Mouse (Mus musculus) megakaryocyte-erythroid progenitor cell, adult 5-6 weeks (primary cell): ENCODE measurements around the gene Dock3. TPM values are rescaled to one million over a fixed set of nuclear protein-coding genes. Genes with fewer than 3 reads are reported as not detected.

Source experiments
- ATAC-seq: replicated peaks from 2 replicates; pipeline ENCODE4 v1.8.0; 2016; ENCODE audit warnings: mild to moderate bottlenecking, inconsistent platforms; ENCODE audit not compliant: severe bottlenecking, poor library complexity, low FRiP score, low TSS enrichment
- total RNA-seq, 2 experiments: library from RNA; stranded (forward) in 1 of 2; stranded (reverse) in 1 of 2; fragments of 200-1000, 215-1000 nt in 1 of 2; fragments of >200 nt in 1 of 2; fragmentation: Nextera tagmentation in 1 of 2; gene quantifications; 2 replicates each; pipeline ENCODE4 v1.2.3; 2014 to 2017

The Dock3 gene
- total RNA-seq, 2 experiments from 2014 or later: 0.09 TPM; not detected in 1

- ATAC-seq: no peak
These were observed 338.4 kb downstream of the Dock3 start for GRCm38 (mm10) chr9:106893327-106893726.

GRCm38 (mm10) chr9:106892552-106892875 is 339.2 kb downstream of the Dock3 start:
- no peak for ATAC-seq

GRCm38 (mm10) chr9:106891829-106892551 is 339.7 kb downstream of the Dock3 start, which contains the start of gene Manf:
Gene Manf (minus strand): TSS chr9:106891979.
- peak; percentile 93 for ATAC-seq

DNA sequence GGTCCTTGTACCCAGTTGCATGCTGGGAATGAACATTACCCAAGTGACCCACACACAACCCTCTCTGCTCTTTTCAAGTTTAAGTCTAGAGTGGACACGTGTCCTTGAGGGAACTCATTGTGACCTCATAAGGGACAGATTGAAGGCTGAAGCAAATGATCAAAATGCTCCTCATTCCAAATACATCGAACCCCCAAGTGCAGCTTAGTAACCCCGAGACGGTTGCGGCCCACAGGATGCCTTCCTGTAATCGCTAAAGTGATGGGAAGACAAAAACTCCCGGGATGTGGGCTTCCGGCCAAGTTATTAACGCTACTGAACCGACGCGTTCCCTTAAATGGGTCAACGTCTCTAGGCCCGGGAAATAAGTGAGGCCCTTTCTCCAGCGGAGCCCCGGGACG is 340.4 kb downstream of the Dock3 start:
- no peak for ATAC-seq

DNA sequence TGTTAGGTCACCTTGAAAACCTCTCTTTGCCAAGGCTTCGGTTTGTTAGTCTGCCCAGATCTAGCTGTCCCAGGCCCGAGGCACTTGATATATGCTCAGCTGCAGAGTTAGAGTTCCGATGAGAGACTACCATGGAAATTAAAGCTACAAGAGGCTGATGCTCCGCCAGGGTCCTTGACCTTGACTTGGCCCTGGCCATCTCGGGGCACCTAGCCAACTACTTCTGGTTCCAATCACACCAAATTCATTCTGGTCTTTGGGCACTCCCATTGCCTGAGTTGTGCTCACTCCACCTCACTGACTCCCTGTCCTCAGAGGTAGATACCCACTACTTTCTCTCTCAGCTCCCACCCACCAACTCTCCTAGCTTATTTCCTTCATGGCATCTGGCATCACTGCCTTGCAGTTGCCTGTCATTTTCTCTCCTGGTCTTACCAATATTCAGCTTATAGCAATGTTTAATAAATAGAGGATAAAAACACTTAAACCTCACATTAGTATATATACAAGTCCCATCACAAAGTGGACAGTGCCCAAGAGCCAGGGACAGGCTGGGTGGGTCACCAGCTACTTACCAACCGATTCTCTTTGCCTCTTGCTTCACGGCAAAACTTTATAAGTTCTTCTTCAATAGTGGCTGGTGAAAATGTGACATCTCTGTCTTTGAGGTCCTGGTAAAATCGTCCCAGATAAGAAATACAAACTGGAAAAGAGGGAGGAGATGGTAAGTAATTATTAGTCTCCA is 341.0 kb downstream of the Dock3 start:
- ATAC-seq: no peak

GRCm38 (mm10) chr9:106889321-106889720 is 342.4 kb downstream of the Dock3 start:
- no peak for ATAC-seq

DNA sequence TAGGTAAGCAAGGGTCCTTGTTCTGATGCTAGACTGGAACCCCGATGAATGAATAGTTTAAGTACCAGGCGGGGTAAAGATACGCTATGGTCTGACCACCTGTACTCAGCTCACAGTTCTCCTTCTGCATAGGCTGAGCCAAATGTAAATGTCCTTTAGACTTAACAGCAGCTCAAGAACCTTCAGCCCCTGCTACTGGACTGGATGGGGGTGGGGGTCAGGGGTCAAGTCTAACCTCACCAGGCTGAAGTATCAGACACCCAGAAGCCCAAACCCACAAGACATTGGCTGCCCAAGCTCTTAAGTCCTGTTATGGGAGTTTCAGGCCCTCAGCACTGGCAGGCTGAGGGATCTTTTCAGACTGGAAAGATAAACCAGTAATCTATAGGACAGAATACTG is 343.4 kb downstream of the Dock3 start:
- ATAC-seq: no peak

DNA sequence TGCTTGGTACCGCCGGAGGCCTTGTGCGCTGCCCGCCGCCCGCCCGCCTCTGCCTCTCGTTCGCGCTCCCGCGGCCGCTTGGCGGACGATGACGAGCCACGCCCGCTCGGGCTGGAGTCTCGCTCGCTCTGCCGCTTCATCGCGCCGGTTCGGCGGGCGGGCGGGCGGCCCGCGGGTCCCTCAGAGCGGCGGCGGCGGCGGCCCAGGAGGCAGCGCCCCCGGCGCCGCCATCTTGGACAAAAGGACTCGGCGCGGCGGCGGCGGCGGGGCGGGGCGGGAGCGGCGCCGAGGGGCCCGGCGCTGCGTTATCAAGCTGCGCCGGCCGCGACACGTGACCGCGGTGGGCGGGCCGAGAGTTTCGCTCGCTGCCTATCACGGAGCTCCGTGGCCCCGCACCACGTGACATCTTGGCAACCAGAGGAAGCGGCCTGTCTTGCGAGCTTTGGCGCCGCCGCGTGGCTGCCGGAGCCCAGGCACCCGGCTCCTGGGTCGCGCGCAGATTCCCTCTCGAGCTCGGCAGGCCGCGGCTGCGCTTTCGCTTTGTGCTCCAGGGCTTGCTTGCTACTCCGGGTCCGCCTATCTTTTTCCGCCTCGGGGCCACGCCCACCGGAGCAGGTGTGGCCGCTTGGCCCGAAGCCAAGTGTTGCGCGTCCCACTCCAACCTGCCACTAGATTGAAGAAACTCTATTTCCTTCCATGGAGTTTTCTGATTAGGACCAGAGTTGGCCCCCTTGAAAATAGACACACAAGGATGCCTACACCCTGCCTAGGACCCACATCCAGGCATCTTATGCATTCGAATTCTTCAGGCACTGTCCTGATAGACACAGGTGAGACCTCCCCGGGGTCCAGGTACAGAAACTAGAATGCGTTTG is 344.6 kb downstream of the Dock3 start, which contains the start of gene Rbm15b:
TSS of gene Rbm15b (minus strand) at position 601 of the 875 bp plus-strand sequence.
- peak; percentile 67 for ATAC-seq

DNA sequence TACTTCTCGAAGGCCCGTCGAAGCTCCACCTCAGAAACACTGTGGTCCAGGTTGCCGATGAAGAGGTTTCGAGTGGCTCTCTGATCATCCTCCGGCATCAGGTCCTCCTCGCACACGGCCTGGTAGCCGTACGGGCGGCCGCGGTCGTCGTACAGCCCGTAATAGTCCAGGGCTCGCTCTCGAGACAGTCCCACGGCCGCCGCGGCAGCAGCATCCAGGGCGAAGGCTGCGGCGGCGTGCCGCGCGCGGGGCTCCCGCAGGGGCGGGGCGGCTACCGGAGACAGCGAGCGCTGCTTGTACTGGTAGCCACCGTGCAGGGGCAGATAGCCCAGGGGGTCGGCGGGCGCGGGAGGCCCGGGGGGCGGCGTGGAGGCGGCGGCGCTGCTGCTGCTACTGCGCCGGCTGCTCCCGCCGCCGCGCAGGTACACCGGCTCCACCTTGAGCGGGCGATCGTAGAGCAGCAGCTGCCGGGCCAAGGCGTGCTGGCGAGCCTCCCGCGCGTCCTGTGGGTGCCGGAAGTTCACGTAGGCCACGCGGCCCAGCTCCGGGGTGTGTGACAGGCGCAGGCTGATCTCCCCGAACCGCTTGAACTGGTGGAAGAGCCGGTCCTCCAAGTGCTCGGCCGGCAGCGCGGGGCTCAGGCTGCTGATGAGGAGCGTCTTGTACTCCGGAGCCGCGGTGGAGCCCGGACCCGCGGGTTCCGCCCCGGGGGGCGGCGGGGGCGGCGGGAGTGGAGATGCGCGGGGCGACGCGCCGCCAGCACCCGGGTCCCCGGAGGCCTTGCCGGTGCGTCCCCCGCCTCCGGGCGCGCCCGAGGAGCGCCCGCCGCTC is 345.6 kb downstream of the Dock3 start:
- no peak; the same call in 1 of the 2 replicates for ATAC-seq

GRCm38 (mm10) chr9:106884996-106885900 is 346.5 kb downstream of the Dock3 start:
- ATAC-seq: no peak

DNA sequence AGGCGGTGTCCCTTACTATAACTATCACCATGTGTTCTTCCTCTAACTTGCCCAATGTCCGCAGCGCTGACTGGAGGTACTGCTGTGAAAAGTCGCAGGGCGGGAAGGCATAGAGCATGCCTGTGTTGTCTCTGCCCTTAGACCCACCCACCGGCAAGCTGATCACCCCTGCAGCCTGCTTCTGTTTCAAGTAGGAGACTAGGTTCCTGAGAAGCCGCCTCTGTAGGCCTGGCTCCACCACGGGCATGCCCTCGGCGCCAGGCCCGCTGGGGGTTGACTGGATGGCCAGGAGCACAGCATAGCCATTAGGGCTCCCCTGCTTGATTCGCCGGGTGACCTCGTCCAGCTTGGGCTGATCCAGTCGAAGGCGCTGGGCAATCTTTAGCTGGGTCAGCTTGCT is 347.4 kb downstream of the Dock3 start:
- no peak for ATAC-seq

- ATAC-seq: no peak
These were observed 348.6 kb downstream of the Dock3 start for GRCm38 (mm10) chr9:106883085-106883484.

DNA sequence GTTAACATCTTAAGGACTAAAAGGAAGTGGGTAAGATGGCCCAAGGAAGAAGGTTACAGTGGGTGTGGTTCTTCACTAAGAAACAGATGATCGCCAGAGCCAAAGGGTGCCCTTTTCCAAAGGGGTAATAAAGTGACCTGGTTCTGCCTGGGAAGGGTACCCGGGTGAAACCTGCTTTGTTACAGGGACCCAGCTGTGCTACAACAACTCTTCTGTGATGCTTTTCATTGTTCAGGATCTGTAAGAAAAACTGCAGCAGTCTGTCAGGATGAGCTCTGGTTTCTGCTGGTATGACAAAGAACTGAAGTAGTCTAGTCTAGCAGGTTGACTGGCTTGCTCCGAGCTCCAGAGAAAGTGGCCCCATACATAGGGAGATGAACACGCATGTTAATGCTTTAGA is 349.5 kb downstream of the Dock3 start:
- ATAC-seq: no peak

GRCm38 (mm10) chr9:106881071-106881755 is 350.5 kb downstream of the Dock3 start:
- ATAC-seq: no peak

DNA sequence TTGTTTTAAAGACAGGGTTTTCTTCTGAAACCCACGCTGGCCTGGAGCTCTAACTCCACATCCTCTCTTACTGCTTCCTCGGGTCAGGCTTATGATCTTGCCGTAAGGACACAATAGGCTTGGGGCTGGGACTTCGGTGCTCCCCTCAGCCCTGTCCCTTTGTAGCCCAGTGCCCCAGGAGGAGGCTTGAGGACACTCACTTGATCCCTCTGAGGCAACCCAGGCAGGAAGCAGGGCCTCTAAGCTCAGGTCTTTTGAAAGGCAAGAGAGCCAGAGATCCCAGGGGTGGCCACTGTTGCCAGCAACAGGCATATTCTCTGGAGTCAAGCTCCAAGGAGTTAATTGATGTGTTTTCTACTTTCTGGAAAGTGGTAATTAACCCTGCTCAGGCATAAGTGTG is 352.2 kb downstream of the Dock3 start:
- no peak for ATAC-seq

- ATAC-seq: no peak
These were observed 355.0 kb downstream of the Dock3 start for GRCm38 (mm10) chr9:106876666-106877065.

DNA sequence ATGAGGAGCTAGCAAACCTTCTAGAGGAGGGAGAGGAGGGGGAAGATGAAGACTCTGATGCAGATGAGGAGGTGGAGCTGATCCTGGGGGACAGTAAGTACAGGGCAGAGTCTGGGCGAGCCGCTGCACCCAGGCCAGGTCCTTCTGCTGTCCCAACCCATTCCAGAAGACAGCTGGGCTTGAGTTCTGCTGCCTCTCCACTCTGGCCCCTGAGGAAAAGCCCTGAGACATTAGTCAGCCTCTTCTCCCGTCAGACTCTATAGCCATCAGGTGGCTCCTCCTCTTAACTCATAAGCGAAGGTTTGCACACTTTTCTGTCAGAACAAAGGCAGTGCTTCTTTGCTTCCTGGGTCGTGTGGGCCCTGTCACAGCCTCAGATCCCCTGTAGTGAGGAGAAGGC is 357.5 kb downstream of the Dock3 start:
- ATAC-seq: no peak

DNA sequence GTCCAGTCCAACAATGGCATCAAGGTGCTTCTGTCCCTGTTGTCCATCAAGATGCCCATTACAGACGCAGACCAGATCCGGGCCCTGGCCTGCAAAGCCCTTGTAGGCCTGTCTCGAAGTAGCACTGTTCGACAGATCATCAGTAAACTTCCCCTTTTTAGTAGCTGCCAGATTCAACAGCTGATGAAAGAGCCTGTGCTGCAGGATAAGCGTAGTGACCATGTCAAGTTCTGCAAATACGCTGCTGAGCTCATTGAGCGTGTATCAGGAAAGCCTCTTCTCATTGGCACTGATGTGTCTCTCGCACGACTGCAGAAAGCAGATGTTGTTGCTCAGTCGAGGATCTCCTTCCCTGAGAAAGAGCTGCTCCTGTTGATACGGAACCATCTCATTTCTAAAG is 373.7 kb downstream of the Dock3 start:
- peak; percentile 44; the same call in 1 of the 2 replicates for ATAC-seq
